Mouse (Mus musculus) stomach, embryonic 16.5 days (tissue): Measurements from ENCODE around the gene Foxp1. TPM values are rescaled to one million over a fixed set of nuclear protein-coding genes. Genes with fewer than 3 reads are reported as not detected.

ENCODE experiments used
- ATAC-seq: fragments of 200-750 bp; cut with Nextera tagmentation; 2 replicates; pipeline ENCODE4 v1.8.0; 2017; ENCODE audit warnings: moderate number of reproducible peaks, moderate TSS enrichment; ENCODE audit not compliant: insufficient read depth, low FRiP score
- H3K27ac ChIP-seq: fragments of 300-500 bp; sonication (generic); 2 replicates; pipeline ENCODE4 v1.5.1; 2014; ENCODE audit warnings: low read length
- H3K27me3 ChIP-seq: fragments of 300-500 bp; sonication (generic); 2 replicates; pipeline ENCODE4 v1.6.1; 2014; ENCODE audit warnings: low read length, control low read depth, mixed read lengths; ENCODE audit not compliant: control insufficient read depth, insufficient read depth
- H3K36me3 ChIP-seq: fragments of 300-500 bp; sonication (generic); 2 replicates; pipeline ENCODE4 v1.6.1; 2014; ENCODE audit warnings: low read length; ENCODE audit not compliant: control insufficient read depth, insufficient read depth
- H3K4me1 ChIP-seq: fragments of 300-500 bp; sonication (generic); 2 replicates; pipeline ENCODE4 v1.6.1; 2014; ENCODE audit warnings: low read length, control low read depth, mixed read lengths; ENCODE audit not compliant: control insufficient read depth, insufficient read depth
- H3K4me2 ChIP-seq: fragments of 300-500 bp; sonication (generic); 2 replicates; pipeline ENCODE4 v1.6.1; 2014; ENCODE audit warnings: low read depth, low read length, mixed read lengths
- H3K4me3 ChIP-seq: fragments of 300-500 bp; sonication (generic); replicated peaks from 2 replicates; pipeline ENCODE4 v1.5.1; 2014; ENCODE audit warnings: mild to moderate bottlenecking, low read length
- H3K9ac ChIP-seq: fragments of 300-500 bp; sonication (generic); 2 replicates; pipeline ENCODE4 v1.6.1; 2014; ENCODE audit warnings: low read length
- H3K9me3 ChIP-seq: fragments of 300-500 bp; sonication (generic); replicated peaks from 2 replicates; pipeline ENCODE4 v1.6.1; 2016; ENCODE audit warnings: low read length, control low read depth; ENCODE audit not compliant: control insufficient read depth
- WGBS: fragments of 180-500 bp; shearing (Covaris S2); extraction: QIAGEN DNeasy Blood & Tissue Kit; methylation state at CpG from one replicate; pipeline ENCODE4 v1.1.7; 2014; 5-methylcytosine and 5-hydroxymethylcytosine counted together
- polyA plus RNA-seq: library from polyadenylated mRNA; unstranded; fragments of >200 nt; fragmentation: Nextera tagmentation; extraction: Ambion mirVana; gene quantifications from 2 replicates; pipeline ENCODE4 v1.2.1, GENCODE M21; 2015

Gene Foxp1
- polyA plus RNA-seq, 1 experiment from 2014 or later: 108 TPM

DNA sequence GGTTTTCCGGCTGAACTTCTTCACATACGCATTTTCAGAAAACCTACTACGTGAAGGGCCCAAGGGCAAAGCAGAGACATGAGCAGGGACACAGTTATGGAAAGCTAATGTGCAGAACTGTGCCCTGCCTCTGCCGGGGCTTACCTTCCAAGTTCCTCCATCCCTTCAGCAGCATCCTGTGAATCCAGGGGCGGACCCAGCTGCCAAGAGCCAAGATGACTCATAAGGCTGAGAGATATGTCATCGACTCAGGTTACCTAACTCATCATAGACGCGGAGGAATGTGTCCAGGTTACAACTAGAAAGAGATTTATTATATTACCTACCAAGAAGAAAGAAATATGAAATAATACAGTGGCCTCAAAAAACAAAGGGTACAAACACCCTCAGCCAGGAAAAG is 56.2 kb downstream of the Foxp1 start:
- Histone ChIP-seq H3K36me3 (no peaks in the 10 kb centered on the region), H3K4me3 (no peak overlapping the region), H3K4me1 (peaks cover 19% of the 10 kb centered on the region), H3K9ac (no peak overlapping the region), H3K27ac (no peak overlapping the region), H3K4me2 (no peak overlapping the region), H3K9me3 (no peaks in the 10 kb centered on the region), H3K27me3 (no peaks in the 10 kb centered on the region)
- ATAC-seq: no peak
- 59% methylated on average over 8 of the region's 8 CpGs for WGBS

GRCm38 (mm10) chr6:99464449-99464848 is 58.1 kb downstream of the Foxp1 start:
- no peak overlapping the region for H3K4me2 ChIP-seq
- 0 out of 2 replicates have a peak, but pooled peaks cover 5% of the 10 kb centered on the region for H3K4me1 ChIP-seq
- H3K36me3 ChIP-seq: no peaks in the 10 kb centered on the region
- no peak overlapping the region for H3K4me3 ChIP-seq
- WGBS: 90% methylated on average over 4 of the region's 4 CpGs
- H3K27me3 ChIP-seq: no peaks in the 10 kb centered on the region
- no peak for ATAC-seq
- H3K27ac ChIP-seq: no peak overlapping the region
- H3K9ac ChIP-seq: no peak overlapping the region
- no peaks in the 10 kb centered on the region for H3K9me3 ChIP-seq

GRCm38 (mm10) chr6:99463906-99464305 is 58.6 kb downstream of the Foxp1 start:
- ATAC-seq: no peak

GRCm38 (mm10) chr6:99458775-99459174 is 63.7 kb downstream of the Foxp1 start:
- no peaks in the 10 kb centered on the region for H3K9me3 ChIP-seq
- 90% methylated on average over 4 of the region's 4 CpGs for WGBS

More at GRCm38 (mm10) chr6:99463906-99464305, 58.6 kb downstream of the Foxp1 start:
- Histone ChIP-seq H3K4me1 (no peaks in the 10 kb centered on the region), H3K27ac (no peak overlapping the region), H3K4me2 (no peak overlapping the region), H3K9ac (no peak overlapping the region), H3K4me3 (no peak overlapping the region), H3K36me3 (no peaks in the 10 kb centered on the region), H3K9me3 (no peaks in the 10 kb centered on the region), H3K27me3 (no peaks in the 10 kb centered on the region)
- WGBS: 84% methylated on average over 7 of the region's 7 CpGs

GRCm38 (mm10) chr6:99453763-99454520 is 68.6 kb downstream of the Foxp1 start:
- no peak overlapping the region for H3K9ac ChIP-seq
- H3K27ac ChIP-seq: no peak overlapping the region
- H3K9me3 ChIP-seq: no peaks in the 10 kb centered on the region
- H3K4me3 ChIP-seq: no peak overlapping the region
- no peaks in the 10 kb centered on the region for H3K36me3 ChIP-seq
- no peaks in the 10 kb centered on the region for H3K27me3 ChIP-seq
- H3K4me2 ChIP-seq: no peak overlapping the region
- WGBS: 89% methylated on average over 7 of the region's 7 CpGs
- ATAC-seq: no peak
- peaks cover 17% of the 10 kb centered on the region for H3K4me1 ChIP-seq

More at GRCm38 (mm10) chr6:99458775-99459174, 63.7 kb downstream of the Foxp1 start:
- no peak overlapping the region for H3K27ac ChIP-seq
- H3K4me1 ChIP-seq: no peaks in the 10 kb centered on the region
- no peak overlapping the region for H3K4me2 ChIP-seq
- ATAC-seq: no peak
- H3K36me3 ChIP-seq: no peaks in the 10 kb centered on the region
- no peak overlapping the region for H3K9ac ChIP-seq
- H3K4me3 ChIP-seq: no peak overlapping the region
- H3K27me3 ChIP-seq: no peaks in the 10 kb centered on the region

DNA sequence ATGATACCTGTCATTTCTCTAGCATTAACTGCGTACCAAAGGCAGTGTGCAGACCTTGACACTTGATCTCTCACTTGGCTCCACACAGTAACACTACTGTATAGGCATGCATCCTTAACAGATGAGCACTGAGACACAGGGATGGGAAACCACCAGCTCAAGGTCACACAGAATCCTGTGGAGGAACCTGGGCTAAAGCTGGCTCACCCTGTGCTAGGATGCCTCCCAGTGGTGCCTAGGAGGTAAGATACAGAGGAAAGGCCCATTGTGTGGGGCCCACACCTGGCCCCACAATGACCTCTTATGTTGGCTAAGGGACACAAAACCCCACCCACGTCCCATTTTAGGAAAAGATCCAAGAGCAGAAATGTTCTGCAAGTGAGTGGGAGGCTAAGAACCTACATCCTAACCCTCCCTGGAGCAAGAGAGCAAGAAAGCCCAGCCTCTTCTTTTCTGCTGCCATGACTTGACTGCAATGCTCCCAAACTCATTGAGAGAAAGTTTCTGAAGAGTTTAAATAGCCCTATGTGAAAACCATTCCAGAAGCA is 69.8 kb downstream of the Foxp1 start:
- Histone ChIP-seq H3K27ac (no peak overlapping the region), H3K4me3 (no peak overlapping the region), H3K36me3 (no peaks in the 10 kb centered on the region), H3K4me2 (no peak overlapping the region), H3K9ac (no peak overlapping the region), H3K27me3 (no peaks in the 10 kb centered on the region), H3K4me1 (peaks cover 17% of the 10 kb centered on the region), H3K9me3 (no peaks in the 10 kb centered on the region)
- peak; percentile 37; the same call in 1 of the 2 replicates for ATAC-seq
- WGBS: 50% methylated on average over 2 of the region's 2 CpGs

DNA sequence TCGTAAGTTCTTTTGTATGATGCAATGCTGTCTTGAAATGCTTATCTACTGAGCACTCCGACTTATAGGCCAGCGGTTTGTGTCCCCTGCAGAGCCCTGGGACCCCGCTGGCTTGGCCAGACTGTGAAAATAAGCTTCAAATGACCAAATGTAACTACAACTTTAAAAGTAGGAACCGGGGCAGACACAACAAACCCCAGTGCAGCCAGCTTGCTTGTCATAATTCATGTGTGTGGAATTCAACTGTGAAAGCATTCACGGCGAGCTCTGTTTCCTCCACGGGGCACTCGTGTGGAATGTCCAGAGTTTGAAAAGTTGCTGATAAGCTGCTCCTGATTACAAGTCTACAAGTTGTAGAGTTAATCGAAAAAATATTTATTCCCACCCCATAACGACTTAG is 71.0 kb downstream of the Foxp1 start:
- peaks cover 17% of the 10 kb centered on the region for H3K4me1 ChIP-seq
- no peak for ATAC-seq
- no peak overlapping the region for H3K9ac ChIP-seq
- peak overlapping the region; percentile 4; the same call in 1 of the 2 replicates for H3K27ac ChIP-seq
- H3K4me2 ChIP-seq: no peak overlapping the region
- H3K36me3 ChIP-seq: no peaks in the 10 kb centered on the region
- no peak overlapping the region for H3K4me3 ChIP-seq
- H3K27me3 ChIP-seq: no peaks in the 10 kb centered on the region
- no peaks in the 10 kb centered on the region for H3K9me3 ChIP-seq
- WGBS: 28% methylated on average over 11 of the region's 11 CpGs

- 78% methylated on average over 4 of the region's 4 CpGs for WGBS
- no peaks in the 10 kb centered on the region for H3K9me3 ChIP-seq
- no peaks in the 10 kb centered on the region for H3K27me3 ChIP-seq
- no peak overlapping the region for H3K4me2 ChIP-seq
- peaks cover 12% of the 10 kb centered on the region for H3K4me1 ChIP-seq
- no peak for ATAC-seq
- no peaks in the 10 kb centered on the region for H3K36me3 ChIP-seq
- H3K4me3 ChIP-seq: no peak overlapping the region
- no peak overlapping the region for H3K27ac ChIP-seq
- H3K9ac ChIP-seq: no peak overlapping the region
These were observed 75.1 kb downstream of the Foxp1 start for GRCm38 (mm10) chr6:99447447-99447846.

DNA sequence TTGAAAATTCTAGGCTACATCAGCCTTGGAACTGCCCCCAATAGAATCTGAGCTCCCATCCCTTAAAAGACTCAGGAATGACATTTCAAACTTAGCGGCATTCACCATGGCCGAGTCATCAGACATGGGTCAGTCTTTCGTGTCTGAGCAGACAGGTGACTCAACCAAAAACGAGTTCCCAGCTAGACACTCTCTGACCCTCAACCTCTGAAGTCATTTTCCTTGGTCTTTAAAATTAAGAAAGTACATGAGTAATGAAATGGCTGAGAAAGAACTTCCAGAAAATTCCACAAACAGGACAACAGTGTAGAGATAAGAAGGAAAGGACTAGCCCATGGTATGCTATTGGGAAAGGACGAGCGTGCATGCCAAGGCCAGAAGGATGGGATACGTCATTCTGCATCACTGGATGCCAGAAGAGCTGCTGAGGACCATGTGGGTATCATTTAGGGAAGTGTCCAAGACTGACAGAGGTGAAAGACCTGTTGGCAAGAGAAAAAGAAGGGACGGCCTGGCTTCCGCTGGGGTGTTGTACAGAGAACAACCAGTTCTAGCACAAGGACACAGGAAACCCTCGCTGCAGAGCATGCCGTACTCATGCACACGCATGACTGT is 75.6 kb downstream of the Foxp1 start:
- no peaks in the 10 kb centered on the region for H3K36me3 ChIP-seq
- H3K9ac ChIP-seq: no peak overlapping the region
- no peak overlapping the region for H3K4me3 ChIP-seq
- peaks cover 8% of the 10 kb centered on the region for H3K4me1 ChIP-seq
- 86% methylated on average over 12 of the region's 12 CpGs for WGBS
- no peak overlapping the region for H3K27ac ChIP-seq
- H3K4me2 ChIP-seq: no peak overlapping the region
- no peaks in the 10 kb centered on the region for H3K9me3 ChIP-seq
- no peaks in the 10 kb centered on the region for H3K27me3 ChIP-seq
- ATAC-seq: no peak
